In the genomic region with DNA sequence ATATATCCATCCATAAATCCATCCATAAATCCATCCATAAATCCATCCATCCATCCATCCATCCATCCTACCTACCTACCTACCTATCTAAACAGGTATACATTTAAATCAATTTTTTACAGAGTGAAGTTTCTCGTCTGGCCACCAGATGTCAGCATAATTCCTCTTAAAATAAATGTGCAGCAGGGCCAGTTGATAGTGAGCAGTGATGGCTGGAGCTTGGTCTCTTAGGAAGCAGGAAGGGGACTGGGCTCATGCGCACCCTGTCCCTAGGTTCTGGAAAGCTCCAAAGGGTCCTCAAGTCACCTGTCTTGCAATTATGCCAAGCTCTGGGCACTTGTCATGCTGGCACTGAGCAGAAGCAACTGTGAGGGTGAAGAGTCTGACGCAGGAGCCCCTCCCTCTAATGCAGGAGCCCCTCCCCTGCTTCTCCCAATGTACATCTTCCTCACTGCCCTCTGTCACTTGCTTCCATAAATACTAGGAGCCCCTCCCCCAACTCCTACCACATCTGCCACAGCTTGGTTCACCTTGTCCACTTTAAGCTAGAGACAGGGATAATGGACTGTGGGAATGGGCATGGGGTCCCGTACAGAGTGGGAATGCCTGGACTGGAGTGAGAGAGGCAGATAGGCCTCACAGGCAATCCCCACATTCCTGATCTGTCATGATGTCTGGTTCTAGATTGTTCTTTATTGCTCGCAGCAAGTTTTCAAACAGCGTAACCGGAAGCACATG, we compare ENCODE assay signal across 7 mouse cellular contexts.
A peak's percentile ranks its signal among the peaks of the same experiment; 100 is the strongest.
DNase-seq lines count a peak whose midpoint lies in the region; ATAC-seq and TF ChIP-seq lines count a peak whose summit lies in the region.

No protein-coding gene starts in this region.

- no peak overlapping the region for H3K27ac ChIP-seq in embryonic facial prominence, embryonic 10.5 days (replicated peaks)
- H3K27ac ChIP-seq in hindbrain, postnatal 0 days = no peak overlapping the region
- H3K27ac ChIP-seq in lung, postnatal 0 days (ENCODE audit: low read length) = no peak overlapping the region

- H3K4me2 ChIP-seq in hindbrain, postnatal 0 days (ENCODE audit: low read depth, low read length) = no peak overlapping the region
- no peak overlapping the region for H3K4me2 ChIP-seq in lung, postnatal 0 days (replicated peaks; ENCODE audit: low read depth, low read length)

- 67% methylated on average over 7 of the region's 7 CpGs for WGBS in embryonic facial prominence, embryonic 10.5 days
- WGBS in hindbrain, postnatal 0 days = 68% methylated on average over 7 of the region's 7 CpGs
- 68% methylated on average over 7 of the region's 7 CpGs for WGBS in lung, postnatal 0 days

- H3K9me3 ChIP-seq in embryonic facial prominence, embryonic 10.5 days = no peaks in the 10 kb centered on the region
- no peaks in the 10 kb centered on the region for H3K9me3 ChIP-seq in hindbrain, postnatal 0 days (ENCODE audit: low read length)
- no peaks in the 10 kb centered on the region for H3K9me3 ChIP-seq in lung, postnatal 0 days (ENCODE audit: low read length)

- peaks cover 25% of the 10 kb centered on the region for H3K27me3 ChIP-seq in embryonic facial prominence, embryonic 10.5 days (replicated peaks; ENCODE audit: low read depth, poor library complexity, severe bottlenecking)
- no peaks in the 10 kb centered on the region for H3K27me3 ChIP-seq in hindbrain, postnatal 0 days (ENCODE audit: insufficient read depth, low read length)
- H3K27me3 ChIP-seq in lung, postnatal 0 days (replicated peaks; ENCODE audit: insufficient read depth, low read length) = no peaks in the 10 kb centered on the region

- DNase-seq in testis, postnatal 10 days (ENCODE audit: low spot score) = peak; percentile 43
- DNase-seq in testis, postnatal 14 days (ENCODE audit: low spot score) = no peak
- DNase-seq in brain, embryonic 14.5 days (ENCODE audit: low read depth) = peak; percentile 85
- DNase-seq in embryonic facial prominence, embryonic 10.5 days (ENCODE audit: low spot score) = peak; percentile 34
- peak; percentile 86 for DNase-seq in hindbrain, postnatal 0 days (ENCODE audit: low spot score)
- DNase-seq in lung, postnatal 0 days (ENCODE audit: low spot score) = peak; percentile 74
- peak; percentile 10 for DNase-seq in skeletal muscle tissue, adult 2 months (ENCODE audit: low read depth, low spot score)

- no peak for TF ChIP-seq EP300 in lung, postnatal 0 days (IDR thresholded peaks at IDR 0.05)

- ATAC-seq in hindbrain, postnatal 0 days = peak; percentile 72
- no peak for ATAC-seq in lung, postnatal 0 days

- no peak overlapping the region for H3K9ac ChIP-seq in hindbrain, postnatal 0 days (replicated peaks; ENCODE audit: low read length)
- no peak overlapping the region for H3K9ac ChIP-seq in lung, postnatal 0 days (replicated peaks; ENCODE audit: low read depth)

- no peak overlapping the region for H3K4me3 ChIP-seq in embryonic facial prominence, embryonic 10.5 days
- no peak overlapping the region for H3K4me3 ChIP-seq in hindbrain, postnatal 0 days (ENCODE audit: low read length)
- H3K4me3 ChIP-seq in lung, postnatal 0 days (ENCODE audit: low read depth, low read length) = no peak overlapping the region

- H3K36me3 ChIP-seq in embryonic facial prominence, embryonic 10.5 days (replicated peaks) = no peaks in the 10 kb centered on the region
- H3K36me3 ChIP-seq in hindbrain, postnatal 0 days (ENCODE audit: insufficient read depth, low read length) = no peaks in the 10 kb centered on the region
- no peaks in the 10 kb centered on the region for H3K36me3 ChIP-seq in lung, postnatal 0 days (ENCODE audit: insufficient read depth, low read length)

- no peaks in the 10 kb centered on the region for H3K4me1 ChIP-seq in embryonic facial prominence, embryonic 10.5 days
- H3K4me1 ChIP-seq in hindbrain, postnatal 0 days (ENCODE audit: insufficient read depth, low read length) = no peaks in the 10 kb centered on the region
- no peaks in the 10 kb centered on the region for H3K4me1 ChIP-seq in lung, postnatal 0 days (ENCODE audit: insufficient read depth, low read depth, low read length)

- TF ChIP-seq CTCF in brain, embryonic 14.5 days (IDR thresholded peaks at IDR 0.05; ENCODE audit: borderline replicate concordance, extremely low read depth, insufficient read depth, insufficient read length) = peak; percentile 61; the same call in 1 of the 2 replicates
- peak; percentile 83 for TF ChIP-seq CTCF in hindbrain, postnatal 0 days (IDR thresholded peaks at IDR 0.05; ENCODE audit: low read depth)
- TF ChIP-seq CTCF in lung, postnatal 0 days (IDR thresholded peaks at IDR 0.05) = peak; percentile 74

- no peak for TF ChIP-seq POLR2A in brain, embryonic 14.5 days (IDR thresholded peaks at IDR 0.05; ENCODE audit: borderline replicate concordance, extremely low read depth, insufficient read depth, insufficient read length, poor library complexity, severe bottlenecking)
